Mouse (Mus musculus): ENCODE data around the gene Tmem232. TPM values are rescaled to one million over a fixed set of nuclear protein-coding genes. Genes with fewer than 3 reads are reported as not detected.
"Not testable (repeated sequence)": the region's sequence is repeated elsewhere in the genome, so short reads cannot be mapped to it uniquely, and the experiment has no call there.

The Tmem232 gene
- total RNA-seq, 2 experiments from 2014 or later, result 0.11 TPM

GRCm38 (mm10) chr17:65536156-65536555 lies 4.4 kb downstream of the Tmem232 start:
- no peak for DNase-seq (ENCODE audit: low spot score in 2 of 2)

GRCm38 (mm10) chr17:65532381-65532780 lies 8.2 kb downstream of the Tmem232 start:
- not testable (repeated sequence) for DNase-seq (ENCODE audit: low spot score in 2 of 2)

- no peak for DNase-seq (ENCODE audit: low spot score in 2 of 2)
Observed at GRCm38 (mm10) chr17:65527529-65527928, 13.1 kb downstream of the Tmem232 start.

DNA sequence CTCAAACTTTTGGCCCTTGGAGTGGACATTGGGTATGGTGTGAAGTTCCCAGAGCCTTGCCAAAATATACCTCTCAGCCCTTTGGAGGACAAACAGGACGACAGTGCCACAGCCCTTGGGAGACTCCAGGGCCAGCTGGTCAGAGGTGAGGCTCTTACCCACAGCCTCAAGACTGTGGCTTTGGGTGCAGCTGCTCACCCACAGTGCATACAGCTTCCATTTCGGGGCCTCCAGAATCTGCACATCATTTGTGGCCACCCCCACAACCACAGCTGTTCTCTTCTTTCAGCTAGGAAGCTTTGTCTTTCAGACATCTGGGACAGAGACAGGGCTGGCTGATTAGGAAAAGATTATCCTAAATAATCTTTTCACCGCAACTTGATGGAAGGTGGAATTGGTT lies 27.1 kb downstream of the Tmem232 start:
- no peak for DNase-seq (ENCODE audit: low spot score in 2 of 2)

- DNase-seq (ENCODE audit: low spot score in 2 of 2), result no peak
Observed at GRCm38 (mm10) chr17:65484654-65485053, 55.9 kb downstream of the Tmem232 start.

GRCm38 (mm10) chr17:65476747-65477146 lies 63.8 kb downstream of the Tmem232 start:
- no peak for DNase-seq (ENCODE audit: low spot score in 2 of 2)

DNA sequence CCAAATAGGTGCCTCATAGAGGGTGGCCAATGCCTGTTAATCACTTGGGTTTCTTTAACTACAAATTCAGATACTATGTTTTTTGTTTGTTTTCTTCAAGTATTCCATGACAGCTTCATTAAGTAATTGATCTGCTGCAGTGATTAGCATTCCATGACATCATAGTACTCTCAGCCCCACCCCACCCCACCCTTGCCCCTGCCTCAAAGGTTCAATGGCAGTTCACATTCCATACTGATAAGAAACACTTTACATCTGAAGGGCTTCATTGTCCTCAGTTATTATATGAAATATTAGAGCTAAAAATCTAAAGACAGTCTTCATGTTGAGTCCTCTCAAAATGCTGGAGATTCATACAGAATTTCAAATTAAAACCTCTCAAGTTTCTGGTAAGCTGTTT lies 89.8 kb downstream of the Tmem232 start:
- DNase-seq (ENCODE audit: low spot score in 2 of 2), result no peak

- DNase-seq (ENCODE audit: low spot score in 2 of 2), result not testable (repeated sequence)
Observed at GRCm38 (mm10) chr17:65437906-65438305, 102.7 kb downstream of the Tmem232 start.

DNA sequence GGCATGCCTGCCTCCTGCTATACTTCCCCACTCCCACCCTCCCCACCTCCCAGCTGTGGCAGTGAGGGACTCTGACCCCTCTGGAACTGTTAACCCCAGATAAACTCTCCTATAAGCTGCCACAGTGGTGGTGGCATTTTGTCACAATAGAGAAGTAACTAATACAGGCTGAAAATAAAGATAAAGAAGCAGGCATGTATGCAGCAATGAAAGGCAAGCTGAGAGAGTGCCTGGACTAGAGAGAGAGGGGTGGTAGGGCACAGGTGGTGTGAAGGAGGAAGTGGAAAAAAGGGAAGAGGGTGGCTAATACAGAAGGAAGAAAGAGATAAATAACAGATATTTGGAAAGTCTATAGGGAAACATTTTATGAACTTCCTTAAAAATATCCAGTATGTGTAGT lies 121.5 kb downstream of the Tmem232 start:
- DNase-seq (ENCODE audit: low spot score in 2 of 2), result no peak

GRCm38 (mm10) chr17:65405309-65405708 lies 135.3 kb downstream of the Tmem232 start:
- DNase-seq (ENCODE audit: low spot score in 2 of 2), result no peak

DNA sequence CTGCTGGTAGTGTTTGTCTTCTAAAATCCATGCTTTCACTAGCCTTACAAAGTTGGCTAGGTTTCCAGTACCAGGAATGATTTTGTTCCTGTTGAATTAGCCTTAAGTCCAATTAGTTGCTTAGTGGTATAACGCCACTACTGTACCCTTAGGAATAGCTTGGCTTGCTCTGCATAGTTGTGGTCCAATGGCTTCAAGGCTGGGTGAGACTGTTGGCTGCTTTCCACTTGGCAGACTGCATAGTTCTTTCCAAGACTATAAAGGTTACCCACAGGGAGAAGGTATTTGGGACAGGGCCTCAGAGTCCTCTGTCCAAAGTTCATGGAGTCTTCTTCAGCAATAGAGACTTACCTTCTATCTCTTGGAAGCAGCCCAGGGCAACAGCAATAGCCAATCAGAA lies 139.7 kb downstream of the Tmem232 start:
- no peak for DNase-seq (ENCODE audit: low spot score in 2 of 2)

- no peak for DNase-seq (ENCODE audit: low spot score in 2 of 2)
Observed at GRCm38 (mm10) chr17:65384411-65384962, 156.1 kb downstream of the Tmem232 start.

DNA sequence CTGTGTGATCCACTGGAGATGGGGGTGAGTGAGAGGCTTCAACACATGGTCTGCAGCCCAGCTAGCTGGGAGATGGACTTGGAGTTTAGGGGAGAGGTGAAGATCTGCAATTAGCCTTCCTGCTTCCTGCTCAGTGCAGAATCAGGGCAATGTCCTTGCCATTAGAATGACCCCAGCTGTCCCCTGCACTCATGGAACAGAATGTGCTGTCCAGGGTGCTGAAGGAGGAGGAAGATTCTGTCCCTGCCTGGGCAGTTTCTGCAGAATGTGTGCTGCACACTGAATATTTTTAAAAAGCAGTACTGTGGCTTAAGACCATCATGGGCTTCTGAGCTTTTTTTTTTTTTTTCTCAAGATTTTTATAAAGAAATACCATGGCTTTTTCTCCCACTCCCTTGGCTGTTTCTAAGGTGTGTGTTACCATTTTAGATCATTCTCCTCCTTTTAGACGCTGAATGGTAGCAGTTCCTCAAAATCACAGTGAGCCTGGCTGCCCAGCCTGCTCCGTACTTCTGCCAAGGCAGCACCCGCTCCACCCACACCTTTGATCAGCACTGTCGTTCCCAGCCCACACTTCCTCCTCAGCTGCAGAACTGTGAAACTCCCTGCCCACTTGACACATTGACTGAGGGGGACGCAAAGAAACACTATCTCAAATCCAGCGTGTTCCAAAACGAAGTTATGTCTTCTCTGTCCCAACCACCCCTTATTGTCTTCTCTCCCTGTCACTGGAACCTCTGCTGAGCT lies 170.4 kb downstream of the Tmem232 start:
- no peak for DNase-seq (ENCODE audit: low spot score in 2 of 2)

DNA sequence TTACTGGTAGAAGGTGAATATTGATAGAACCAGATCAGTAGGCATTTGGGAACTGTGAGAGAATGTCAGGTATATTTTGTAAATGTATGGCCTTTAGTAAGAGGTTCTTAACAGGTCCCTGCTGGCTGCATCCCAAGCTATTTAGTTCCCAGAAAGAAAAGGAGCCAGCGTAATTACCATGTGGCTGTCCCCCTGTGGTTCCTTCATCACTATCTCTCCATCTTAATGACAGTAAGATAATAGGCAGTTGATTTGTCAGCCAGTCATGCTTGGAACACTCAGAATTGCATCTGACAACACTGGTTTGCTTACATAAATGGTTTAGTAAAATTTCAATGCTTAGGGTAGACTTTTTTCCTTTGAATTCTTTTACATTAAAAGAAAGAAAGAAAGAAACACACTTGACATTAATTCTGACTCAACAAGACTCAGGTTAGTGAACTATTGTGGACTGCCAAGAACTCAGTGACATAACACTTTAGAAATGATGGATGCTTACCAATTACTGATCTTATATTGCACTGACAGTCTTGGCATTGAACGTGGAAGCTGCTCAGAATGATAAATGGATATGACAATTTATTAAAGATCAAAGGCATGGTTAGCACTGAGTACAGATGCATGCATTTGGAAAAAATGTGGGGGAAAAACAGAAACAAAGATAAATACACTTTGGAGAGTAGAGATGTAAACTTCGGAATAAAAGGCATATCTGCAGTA lies 174.9 kb downstream of the Tmem232 start:
- no peak for DNase-seq (ENCODE audit: low spot score in 2 of 2)

DNA sequence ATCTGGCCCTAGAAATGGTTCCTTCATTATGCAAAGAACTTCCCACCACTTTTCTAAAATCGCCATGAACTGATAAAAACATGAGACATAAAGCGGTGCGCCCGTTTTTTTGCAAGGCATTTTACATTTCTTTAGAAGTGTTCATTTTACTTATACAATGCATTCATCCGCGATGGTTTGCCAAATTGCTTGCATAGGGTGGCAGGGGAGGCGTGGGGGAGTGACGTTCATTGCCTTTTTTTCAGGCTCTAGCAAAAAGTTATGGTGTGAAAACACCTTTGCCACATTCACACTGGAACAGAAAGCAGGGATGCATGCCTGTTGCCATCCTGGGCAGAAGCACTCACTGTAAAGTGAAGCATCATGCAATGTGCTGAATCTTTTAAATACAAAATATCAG lies 188.7 kb downstream of the Tmem232 start:
- DNase-seq (ENCODE audit: low spot score in 2 of 2), result no peak

- DNase-seq (ENCODE audit: low spot score in 2 of 2), result no peak
Observed at GRCm38 (mm10) chr17:65340016-65340415, 200.6 kb downstream of the Tmem232 start.

GRCm38 (mm10) chr17:65330759-65331158 lies 209.8 kb downstream of the Tmem232 start:
- DNase-seq (ENCODE audit: low spot score in 2 of 2), result no peak

- DNase-seq (ENCODE audit: low spot score in 2 of 2), result no peak
Observed at GRCm38 (mm10) chr17:65325249-65325648, 215.3 kb downstream of the Tmem232 start.

GRCm38 (mm10) chr17:65320623-65321022 lies 220.0 kb downstream of the Tmem232 start:
- DNase-seq (ENCODE audit: low spot score in 2 of 2), result no peak

- no peak for DNase-seq (ENCODE audit: low spot score in 2 of 2)
Observed at GRCm38 (mm10) chr17:65299946-65300345, 240.6 kb downstream of the Tmem232 start.

GRCm38 (mm10) chr17:65297831-65298230 lies 242.8 kb downstream of the Tmem232 start:
- DNase-seq (ENCODE audit: low spot score in 2 of 2), result no peak

DNA sequence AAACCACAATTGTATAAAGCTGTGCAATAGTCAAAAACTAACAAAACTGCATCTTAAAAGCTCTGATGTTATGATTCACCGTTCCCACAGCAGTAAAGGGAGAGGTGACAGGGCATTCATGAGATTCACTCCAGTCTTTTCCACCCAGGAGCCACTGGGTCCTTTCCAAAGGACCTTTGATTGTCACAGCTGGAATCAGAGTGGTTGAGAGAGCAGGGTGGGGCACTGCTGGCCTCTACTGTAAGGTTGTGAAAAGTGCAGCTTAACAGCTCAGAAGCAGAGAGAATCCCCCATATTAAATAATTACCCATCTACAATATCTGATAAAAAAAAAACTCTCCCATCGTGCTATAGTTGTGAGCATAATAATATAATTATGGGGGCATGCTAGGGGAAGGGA lies 288.4 kb downstream of the Tmem232 start:
- DNase-seq (ENCODE audit: low spot score in 2 of 2), result no peak
